Mouse (Mus musculus): ENCODE measurements around the gene Gm28230.

Gm28230 gene

DNA sequence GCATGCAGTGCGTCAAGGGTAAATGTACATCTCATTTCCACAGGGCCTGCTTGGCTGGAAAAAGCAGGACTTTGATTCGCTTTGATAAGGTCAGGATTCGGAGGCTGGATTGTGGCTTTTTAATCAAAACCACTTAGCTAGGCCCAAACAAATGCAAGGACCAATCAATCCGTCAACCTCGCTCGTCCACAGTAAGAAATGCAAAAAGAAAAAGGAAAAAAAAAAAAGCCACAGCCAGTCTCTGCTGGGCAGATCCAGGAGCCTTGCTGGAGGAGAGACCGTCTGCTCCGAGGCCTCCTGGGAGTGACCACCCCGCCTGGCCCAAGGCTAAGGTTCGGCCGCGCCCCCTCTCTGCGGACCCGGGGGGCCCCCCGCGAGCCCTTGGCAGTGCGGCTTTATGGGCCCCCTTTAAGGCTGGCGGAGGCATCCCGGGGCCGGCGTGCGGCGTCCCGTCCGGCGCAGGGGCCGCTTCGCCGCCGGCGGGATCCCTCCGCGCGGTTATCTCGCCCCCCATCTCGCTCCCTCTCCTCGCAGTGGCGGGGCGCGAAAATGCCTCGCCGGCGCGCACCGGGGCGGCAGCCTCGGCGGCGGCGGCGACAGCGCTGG is 22.0 kb upstream of the Gm28230 start, which contains the start of gene Hoxd8:
Gene Hoxd8, plus strand, starts transcription at position 223 of the 606 bp plus-strand sequence.
- DNase-seq (ENCODE audit: low spot score), result no peak

DNA sequence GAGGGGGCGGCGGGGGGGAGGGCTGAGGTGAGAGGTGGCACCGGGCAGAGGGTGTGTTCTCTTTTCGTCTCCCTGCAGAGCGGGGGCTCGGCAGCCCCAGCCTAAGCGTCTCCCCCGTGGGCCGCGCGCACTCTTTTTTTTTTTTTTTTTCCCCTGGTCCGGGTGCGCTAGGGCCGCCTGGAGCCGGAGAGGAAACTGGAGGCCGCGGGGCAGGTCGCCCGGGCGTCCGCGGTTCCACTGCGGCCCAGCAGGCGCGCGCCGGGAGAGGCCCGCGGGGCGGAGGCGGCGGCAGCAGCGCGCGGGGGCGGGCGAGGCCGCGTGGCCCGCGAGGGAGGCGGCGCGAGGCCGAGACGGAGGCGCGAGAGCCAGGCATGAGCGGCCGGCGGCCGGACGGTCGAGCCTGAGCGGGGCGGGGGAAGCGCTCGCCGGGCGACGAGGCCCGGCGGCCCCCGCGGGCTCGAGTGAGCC is 21.5 kb upstream of the Gm28230 start:
- DNase-seq (ENCODE audit: low spot score), result no peak

DNA sequence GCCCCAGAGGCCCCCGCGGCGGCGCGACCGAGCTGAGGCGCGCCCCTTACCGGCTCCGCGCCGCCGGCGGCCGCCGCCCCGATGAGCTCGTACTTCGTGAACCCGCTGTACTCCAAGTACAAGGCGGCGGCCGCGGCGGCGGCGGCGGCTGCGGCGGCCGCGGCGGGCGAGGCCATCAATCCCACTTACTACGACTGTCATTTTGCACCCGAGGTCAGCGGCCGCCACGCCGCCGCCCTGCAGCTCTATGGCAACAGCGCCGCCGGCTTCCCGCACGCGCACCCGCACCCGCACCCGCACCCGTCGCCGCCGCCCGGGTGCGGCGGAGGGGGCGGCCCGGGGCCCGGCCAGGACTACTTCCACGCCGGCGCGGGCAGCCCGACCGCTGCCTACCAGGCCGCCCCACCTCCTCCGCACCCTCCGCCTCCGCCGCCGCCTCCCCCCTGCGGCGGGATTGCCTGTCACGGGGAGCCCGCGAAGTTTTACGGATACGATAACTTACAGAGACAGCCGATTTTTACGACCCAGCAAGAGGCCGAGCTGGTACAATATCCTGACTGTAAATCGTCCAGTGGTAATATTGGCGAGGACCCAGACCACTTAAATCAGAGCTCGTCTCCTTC is 20.9 kb upstream of the Gm28230 start:
- no peak for DNase-seq (ENCODE audit: low spot score)

DNA sequence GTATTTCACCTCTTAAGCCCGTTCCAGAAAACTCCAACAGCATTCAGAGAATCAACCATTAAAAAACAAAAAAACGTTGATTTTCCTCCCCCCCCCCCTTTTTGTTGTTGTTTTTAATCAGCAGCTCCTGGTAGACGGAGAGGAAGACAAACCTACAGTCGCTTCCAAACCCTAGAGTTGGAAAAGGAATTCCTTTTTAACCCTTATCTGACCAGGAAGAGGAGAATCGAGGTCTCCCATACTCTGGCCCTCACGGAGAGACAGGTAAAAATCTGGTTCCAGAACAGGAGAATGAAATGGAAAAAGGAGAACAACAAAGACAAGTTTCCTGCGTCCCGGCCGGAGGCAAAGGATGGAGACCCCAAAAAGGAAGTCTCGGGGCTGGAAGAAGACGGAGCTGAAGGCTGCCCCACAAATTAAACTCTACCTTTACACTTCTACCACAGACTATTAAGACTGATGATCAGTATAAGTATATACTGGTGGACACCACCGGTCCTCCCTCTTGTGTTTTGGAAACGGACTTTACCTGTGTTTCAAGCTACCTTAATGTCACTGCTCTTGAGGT is 20.1 kb upstream of the Gm28230 start:
- DNase-seq (ENCODE audit: low spot score), result no peak

DNA sequence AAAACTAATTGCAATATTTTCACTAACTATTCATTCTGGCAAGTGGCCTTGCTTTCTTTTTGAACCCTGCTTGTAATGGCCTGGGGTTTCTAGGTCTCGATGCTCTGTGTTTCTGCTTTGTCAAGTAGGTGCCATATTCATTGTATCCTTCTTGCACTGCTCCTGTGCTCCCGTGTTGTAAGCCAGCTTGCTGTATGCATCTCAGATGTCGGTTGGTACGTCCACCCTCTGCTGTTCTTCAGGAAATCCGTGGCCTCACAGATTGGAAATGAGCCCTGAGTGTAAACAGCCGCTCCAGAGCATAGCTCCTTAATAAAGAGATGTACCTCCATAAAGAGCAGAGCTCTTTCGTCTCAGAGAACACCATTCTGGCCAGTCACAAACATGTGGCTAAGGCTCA is 18.9 kb upstream of the Gm28230 start:
- no peak for DNase-seq (ENCODE audit: low spot score)

DNA sequence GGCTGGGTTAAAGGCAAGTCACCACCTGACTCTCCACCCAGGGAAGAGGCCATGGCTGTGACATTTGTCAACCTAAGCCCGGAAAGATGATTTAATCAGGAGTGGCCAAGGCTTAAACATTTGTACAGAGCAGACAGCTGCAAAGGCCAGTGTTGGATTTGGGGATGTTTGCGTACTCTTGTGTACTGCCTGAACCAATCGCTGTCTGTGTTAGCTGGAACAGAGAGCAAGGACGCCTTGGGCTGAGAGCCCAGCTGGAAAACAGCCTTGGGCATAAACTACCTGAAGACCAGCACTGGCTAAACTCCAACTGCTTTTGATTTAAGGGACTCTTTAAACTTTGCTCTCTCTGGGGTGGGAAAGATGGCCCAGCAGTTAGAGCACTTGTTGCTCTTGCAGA is 17.9 kb upstream of the Gm28230 start:
- no peak for DNase-seq (ENCODE audit: low spot score)

DNA sequence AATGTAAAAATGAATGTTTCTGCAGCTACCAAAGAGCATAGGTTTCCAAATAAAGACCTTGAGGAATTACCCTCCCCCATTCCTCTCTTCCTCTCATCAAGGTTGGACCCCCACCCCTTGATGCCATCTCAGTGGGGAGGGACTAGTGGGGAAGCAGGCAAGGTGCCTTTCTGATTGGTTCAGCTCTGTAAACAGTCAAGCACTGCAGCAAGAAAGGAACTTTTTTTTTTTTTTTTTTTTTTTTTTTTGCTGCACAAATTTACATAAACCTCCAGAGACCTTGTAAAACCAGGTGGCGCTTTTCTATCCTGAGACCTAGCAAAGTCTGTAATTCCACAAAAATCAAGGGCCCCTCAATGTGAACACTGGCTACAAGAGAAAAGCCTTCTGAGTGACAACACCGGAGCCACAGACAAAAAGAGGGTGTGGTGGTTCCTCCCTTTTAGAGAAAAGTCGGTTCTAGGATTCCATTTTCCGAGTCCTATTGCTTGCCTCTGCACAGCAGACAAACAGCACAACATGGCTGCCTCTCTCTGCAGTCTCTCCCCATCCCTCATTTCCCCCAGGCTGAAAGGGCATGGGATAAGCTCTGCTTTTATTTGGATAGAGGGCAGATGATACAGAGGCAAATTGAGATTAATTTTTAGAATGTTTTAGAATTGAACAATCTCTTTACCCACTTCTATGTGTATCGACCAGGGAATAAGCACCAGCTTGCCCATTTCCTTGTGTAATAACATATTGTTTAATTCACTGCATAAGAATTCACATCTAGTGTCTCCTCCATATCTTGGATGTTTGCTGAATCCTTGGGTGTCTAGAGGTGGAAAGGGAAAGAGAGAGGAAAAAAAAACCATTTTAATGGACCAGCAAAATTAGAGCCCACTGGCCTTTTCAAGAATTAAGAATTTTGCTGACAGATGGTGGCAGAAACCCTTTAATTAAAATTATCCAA is 16.8 kb upstream of the Gm28230 start:
- DNase-seq (ENCODE audit: low spot score), result no peak

DNA sequence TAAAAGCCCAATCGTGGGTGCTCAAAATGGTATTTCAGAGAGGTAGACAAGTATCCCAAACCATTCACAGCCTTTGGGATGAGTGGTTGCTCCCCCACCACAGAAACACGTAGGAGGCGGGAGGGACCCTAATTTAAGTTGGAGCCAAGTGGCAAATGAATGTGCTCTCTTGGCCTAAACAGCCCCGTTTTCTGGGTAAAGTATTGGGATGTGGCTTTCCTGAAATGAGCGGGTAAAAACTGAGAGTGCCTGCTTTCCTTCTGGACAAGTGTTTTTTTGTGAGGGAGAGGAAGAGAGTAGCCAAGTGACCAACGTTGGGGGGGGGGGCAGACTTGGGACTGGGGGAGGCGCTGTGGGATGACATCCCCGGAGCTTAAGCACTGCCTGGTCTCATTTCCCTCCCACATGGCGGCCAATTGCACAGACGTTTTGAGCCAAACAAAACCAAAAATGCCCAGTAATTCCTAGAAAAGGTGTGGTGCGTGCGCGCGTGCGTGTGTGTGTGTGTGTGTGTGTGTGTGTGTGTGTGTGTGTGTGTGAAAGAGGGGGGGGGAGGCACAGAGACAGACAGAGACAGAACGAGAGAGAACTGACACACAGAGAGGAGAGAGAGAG is 15.5 kb upstream of the Gm28230 start:
- DNase-seq (ENCODE audit: low spot score), result no peak

DNA sequence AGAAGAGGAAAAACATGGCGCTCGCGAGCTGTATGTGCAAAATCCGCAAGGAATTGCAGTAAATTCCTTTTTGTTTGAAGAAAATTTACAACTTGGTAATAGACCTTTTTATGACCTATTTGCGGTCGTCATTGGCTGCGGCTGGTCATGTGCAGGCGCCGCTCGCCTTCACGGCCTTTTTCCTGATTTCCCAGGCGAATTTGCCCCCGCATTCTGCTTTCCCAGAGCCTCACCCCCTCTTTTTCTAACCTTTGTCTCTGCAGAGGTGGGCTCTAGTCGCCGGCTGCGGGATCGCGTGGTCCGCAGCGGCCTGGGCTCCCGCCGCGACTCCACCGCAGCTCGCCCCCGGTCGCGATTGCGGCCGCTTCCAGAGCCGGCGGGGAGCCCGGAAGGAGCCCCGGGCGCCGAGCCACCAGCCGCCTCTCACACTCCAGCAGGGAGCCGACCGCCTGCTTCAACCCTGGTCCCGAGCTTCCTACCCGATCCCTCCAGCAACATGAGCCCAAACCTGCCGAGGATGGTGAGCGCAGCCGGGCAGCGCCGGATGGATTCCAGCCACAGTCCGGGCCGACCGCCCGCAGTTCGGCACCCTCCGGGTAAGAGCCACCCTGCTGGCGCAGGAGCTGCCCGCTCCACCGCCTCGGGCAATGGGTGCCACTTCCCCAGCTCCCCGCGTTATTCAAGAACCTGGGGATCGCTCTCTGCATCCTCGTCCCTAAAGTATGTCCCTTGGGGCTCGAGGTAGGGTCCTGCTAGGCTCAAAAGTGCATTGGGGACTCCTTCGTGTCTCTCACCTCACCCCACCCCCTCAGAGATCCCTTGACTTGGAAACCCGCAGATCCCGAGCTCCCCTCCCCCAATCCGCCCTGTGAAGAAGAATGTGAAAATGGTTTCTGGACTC is 14.6 kb upstream of the Gm28230 start, which contains the start of the genes Hoxd3 and Hoxd4:
Gene Hoxd3, plus strand, starts transcription at position 207 of the 901 bp plus-strand sequence.
Gene Hoxd4, plus strand, starts transcription at position 209 of the 901 bp plus-strand sequence.
- no peak for DNase-seq (ENCODE audit: low spot score)

DNA sequence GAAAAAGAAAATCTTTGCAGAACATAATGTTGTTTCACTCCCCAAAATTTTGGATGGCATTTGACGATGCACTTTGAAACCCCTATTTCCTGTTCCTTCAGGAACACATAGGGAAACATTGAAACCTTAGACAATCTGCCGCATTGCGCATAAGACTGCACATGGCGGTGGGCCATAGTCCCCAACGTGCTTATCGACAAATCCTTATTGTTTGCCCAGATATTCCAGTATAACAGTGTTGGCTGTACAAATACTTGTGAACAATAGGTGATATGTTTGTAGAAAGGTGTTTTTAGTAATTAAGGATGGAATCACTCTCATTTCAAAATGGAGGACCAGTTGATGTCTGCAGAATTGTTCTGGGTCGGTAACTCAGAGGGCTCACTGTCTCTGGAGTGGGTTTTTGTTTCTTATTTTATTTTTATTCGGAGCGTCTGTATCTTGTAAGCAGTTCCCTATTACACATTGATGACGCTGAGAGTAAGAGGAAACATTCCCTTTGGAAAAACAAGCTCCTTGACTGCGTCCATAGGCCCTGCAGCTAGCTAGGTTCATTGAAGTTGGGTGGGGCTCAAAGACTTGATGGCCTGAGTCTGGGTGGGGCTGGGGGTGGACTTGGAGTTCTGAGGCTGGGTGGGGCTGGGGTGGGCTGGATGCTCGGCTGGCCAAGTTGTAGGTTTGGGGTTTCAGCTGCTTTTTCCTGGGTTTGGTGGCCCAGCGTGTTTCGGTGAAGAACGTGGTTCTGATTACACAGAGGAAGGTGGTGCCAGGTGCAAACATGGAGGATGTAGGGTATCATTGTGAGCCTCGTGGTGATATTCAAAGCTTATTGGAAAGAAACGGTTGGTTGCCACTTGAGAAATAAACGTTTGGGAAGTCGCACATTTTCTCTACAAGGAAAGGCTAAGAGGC is 13.0 kb upstream of the Gm28230 start:
- DNase-seq (ENCODE audit: low spot score), result no peak

DNA sequence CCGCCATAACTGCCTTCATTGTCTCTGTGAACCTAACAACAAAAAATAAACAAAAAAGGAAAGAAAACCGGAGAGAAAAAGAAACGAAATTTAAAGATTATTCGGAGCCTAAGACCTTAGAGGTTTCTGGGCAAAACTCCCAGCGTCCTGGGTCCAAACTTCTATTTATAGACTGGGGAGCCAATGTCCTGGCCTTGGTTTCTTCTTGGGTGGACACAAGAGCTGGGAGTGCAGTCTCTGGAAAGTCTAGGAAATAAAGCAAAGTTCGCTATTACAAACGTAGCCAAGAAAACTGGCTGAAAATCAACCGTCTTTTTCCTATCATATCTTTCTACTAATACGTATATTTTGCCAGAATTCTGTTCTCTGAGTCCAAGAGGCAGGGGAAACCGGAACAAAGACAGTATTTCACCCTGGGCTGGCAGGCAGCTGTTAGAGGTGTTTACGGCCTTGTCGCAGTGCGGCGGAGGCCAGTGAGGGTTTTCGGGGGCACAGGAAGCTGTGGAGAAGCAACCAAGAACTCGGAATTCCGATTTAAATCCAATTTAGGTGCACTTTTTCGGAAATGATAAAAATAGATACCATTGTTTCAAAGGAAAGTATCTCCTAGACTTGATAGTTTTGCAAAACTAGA is 12.3 kb upstream of the Gm28230 start:
- DNase-seq (ENCODE audit: low spot score), result no peak

DNA sequence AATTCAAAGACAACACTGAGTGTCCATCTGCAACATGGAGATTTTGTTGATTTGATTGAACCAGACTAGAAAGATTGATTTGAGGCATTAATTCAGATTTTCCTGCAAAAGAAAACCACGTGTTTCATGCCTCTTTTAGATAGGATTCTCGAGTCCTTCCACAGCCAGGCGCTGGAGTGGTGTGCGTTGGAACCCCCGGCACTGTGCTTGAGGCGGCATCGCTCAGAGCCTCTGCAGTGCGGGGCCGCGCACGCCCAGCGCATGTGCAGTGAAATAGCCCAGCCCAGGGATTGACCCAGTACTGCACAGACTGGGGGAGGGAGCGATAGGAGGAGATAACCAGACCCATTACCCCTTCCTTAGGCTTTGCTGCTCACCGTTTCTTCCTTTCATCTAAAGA is 11.6 kb upstream of the Gm28230 start:
- no peak for DNase-seq (ENCODE audit: low spot score)

DNA sequence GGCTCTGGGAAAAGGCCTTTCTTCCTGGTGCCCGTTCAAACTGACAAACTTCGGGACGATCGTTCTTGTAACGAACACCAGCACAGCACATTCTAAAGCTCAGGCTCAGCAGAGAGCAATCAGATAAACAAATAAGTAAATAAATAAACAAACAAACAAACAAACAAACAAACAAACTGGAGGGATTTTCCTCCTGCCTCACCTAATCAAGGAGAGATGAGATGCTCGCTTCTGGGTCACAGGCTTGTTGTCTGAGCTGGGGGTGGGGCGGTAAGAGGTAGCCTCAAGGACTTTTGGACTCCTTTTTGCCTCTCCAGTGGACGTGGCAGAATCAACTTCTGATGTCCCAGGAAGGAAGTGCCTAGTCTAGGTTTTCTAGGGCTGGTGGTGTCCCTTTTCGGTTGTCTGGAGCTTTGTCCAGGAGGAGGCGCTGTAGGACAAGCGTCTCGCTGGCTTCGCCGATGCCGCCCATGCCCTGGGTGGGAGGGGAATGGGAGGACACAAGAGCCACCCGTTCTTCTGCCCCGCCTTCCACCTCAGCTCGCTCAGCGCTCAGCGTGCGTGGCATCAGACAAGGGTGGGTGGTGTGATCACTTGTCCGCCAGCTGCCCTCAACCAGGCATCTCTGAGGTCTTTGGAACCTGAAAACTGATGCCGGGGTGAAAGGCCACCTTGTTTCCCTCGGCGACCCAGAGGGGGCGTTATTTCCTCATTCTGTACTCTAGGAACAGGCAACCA is 10.9 kb upstream of the Gm28230 start:
- peak; percentile 27 for DNase-seq (ENCODE audit: low spot score)

DNA sequence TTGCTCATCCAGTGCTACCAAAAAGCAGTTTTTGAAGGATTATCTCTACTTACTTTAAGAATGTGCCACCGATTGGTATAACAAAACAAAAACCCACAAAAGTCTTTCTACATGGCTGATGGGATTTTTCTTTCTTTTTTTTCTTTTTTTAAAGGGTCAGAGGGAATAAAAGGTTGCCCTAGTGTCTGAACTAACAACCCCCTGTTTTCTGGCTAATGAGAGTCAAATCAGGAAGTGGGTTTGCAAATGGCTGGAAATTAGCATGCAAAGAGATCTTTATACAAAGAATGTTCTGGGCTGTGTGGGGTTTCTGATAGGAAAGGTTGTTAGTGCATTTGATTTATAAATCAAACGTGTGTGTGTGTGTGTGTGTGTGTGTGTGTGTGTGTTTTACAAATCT is 6.1 kb upstream of the Gm28230 start:
- no peak for DNase-seq (ENCODE audit: low spot score)

DNA sequence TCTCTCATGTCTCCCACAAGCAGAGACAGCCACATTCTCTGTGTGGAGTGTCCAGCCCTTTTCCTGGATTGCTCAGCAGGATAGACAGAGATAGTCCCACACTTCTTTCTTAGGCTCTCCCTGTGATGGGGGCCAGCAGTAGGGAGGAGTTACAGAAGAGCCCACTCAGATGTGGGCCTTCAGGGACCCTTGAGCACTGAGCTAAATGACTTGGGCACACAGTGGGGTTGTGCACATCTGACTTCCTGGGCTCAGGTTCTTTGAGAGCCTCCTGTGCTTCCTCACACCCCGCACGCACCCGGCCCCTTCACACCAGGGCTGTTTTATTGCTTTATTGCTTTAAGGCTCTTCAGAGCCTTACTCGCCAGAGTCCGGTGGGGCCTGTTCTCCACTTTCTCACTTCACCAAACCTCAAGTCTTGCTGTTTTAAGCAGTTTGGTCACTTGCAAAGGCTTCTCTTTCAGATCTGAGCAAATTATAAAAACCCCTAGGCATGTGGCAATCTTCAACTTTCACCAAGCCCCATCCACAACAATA is 5.5 kb upstream of the Gm28230 start:
- no peak for DNase-seq (ENCODE audit: low spot score)

DNA sequence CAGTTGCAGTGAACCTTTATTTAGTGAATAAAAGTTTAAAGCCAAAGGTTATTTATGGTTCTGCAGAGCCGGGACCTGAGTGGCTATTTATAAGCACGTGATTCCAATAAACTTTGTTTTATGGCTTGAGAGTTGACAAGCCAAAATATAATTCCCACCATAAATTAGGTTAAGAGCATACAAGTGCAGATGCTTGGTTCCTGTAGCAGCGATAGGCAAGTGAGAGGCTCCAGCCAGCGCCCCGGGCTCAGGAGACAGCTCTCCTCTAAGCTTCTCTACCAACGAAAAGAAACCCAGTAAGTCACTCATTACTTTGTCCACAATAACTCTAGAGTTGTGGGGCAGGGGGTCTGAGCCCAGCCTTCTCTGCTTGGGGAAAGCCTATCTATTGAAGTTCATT is 4.6 kb upstream of the Gm28230 start:
- DNase-seq (ENCODE audit: low spot score), result no peak

DNA sequence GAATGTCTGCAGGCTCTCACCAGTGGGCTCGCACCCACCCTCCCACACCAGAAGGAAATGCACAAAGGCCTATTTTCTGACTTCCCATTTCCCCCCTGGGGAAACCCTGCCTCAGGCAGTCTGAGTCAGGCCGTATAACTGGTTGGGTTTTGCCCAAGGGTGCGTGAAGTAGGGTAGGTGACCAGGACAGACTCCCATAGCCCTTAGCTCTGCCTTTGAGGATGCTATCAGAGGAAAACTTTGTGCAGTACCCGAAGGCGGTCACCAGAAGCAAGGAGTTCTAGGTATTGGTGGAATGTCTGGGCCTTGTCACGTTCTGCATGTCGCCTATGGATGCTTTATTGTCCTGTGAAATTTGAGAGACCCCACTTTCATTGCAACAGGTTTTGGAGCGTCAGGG is 3.6 kb upstream of the Gm28230 start:
- no peak for DNase-seq (ENCODE audit: low spot score)

Measured in layer of hippocampus, adult 9-10 months (tissue).